Mouse (Mus musculus) midbrain, embryonic 12.5 days (tissue): Measurements from ENCODE around the gene Dnajc30. TPM values are rescaled to one million over a fixed set of nuclear protein-coding genes. Genes with fewer than 3 reads are reported as not detected.
A peak's percentile ranks its signal among the peaks of the same experiment; 100 is the strongest.

Source experiments
- ATAC-seq: fragments of 200-750 bp; cut with Nextera tagmentation; 2 replicates; pipeline ENCODE4 v1.8.0; 2017; ENCODE audit warnings: low read depth, moderate TSS enrichment, moderate library complexity; ENCODE audit not compliant: low FRiP score
- H3K27ac ChIP-seq: fragments of 300-500 bp; sonication (generic); replicated peaks from 2 replicates; pipeline ENCODE4 v1.5.1; 2016; ENCODE audit warnings: mild to moderate bottlenecking
- H3K27me3 ChIP-seq: fragments of 300-500 bp; sonication (generic); 2 replicates; pipeline ENCODE4 v1.6.1; 2016; ENCODE audit warnings: mild to moderate bottlenecking
- H3K36me3 ChIP-seq: fragments of 300-500 bp; sonication (generic); 2 replicates; pipeline ENCODE4 v1.6.1; 2016
- H3K4me1 ChIP-seq: fragments of 300-500 bp; sonication (generic); 2 replicates; pipeline ENCODE4 v1.6.1; 2016
- H3K4me2 ChIP-seq: fragments of 300-500 bp; sonication (generic); replicated peaks from 2 replicates; pipeline ENCODE4 v1.6.1; 2016; ENCODE audit warnings: mild to moderate bottlenecking, moderate library complexity
- H3K4me3 ChIP-seq: fragments of 300-500 bp; sonication (generic); 2 replicates; pipeline ENCODE4 v1.5.1; 2016; ENCODE audit warnings: mild to moderate bottlenecking
- H3K9ac ChIP-seq: fragments of 300-500 bp; sonication (generic); replicated peaks from 2 replicates; pipeline ENCODE4 v1.6.1; 2016; ENCODE audit warnings: mild to moderate bottlenecking, moderate library complexity
- H3K9me3 ChIP-seq: fragments of 300-500 bp; sonication (generic); 2 replicates; pipeline ENCODE4 v1.6.1; 2016; ENCODE audit warnings: mild to moderate bottlenecking
- WGBS: fragments of 180-500 bp; shearing (Covaris S2); methylation state at CpG from one replicate; pipeline ENCODE4 v1.1.7; 2016; 5-methylcytosine and 5-hydroxymethylcytosine counted together
- polyA plus RNA-seq: library from polyadenylated mRNA; unstranded; fragments of >200 nt; fragmentation: Nextera tagmentation; extraction: Ambion mirVana; gene quantifications from 2 replicates; pipeline ENCODE4 v1.2.1, GENCODE M21; 2016

Gene Dnajc30
- polyA plus RNA-seq, 1 experiment from 2014 or later: 27.6 TPM

DNA sequence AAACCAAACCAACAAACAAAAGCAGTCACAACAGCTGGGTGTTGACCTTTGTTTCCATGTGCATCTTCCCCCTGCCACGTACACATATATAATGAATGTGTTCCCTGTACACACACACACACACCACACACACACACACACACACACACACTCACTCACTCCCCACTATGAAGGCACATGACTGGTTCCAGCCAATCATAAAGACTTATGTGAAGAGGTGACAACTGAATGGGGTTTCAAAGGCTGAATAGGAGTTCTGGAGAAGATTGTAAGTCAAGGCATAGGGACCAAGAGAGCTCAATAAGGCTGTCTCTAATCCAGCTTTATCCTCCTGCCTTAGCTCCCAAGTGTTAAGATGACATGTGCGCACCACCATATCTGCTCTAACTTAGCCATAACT is 15.6 kb downstream of the Dnajc30 start:
- Histone ChIP-seq H3K9ac (no peak overlapping the region), H3K9me3 (no peaks in the 10 kb centered on the region), H3K4me1 (peaks cover 13% of the 10 kb centered on the region), H3K36me3 (0 out of 2 replicates have a peak, but pooled peaks cover 6% of the 10 kb centered on the region), H3K4me2 (no peak overlapping the region), H3K4me3 (no peak overlapping the region), H3K27ac (no peak overlapping the region), H3K27me3 (peaks cover 16% of the 10 kb centered on the region; the same call in 1 of the 2 replicates)
- WGBS: 91% methylated on average over 2 of the region's 2 CpGs
- no peak for ATAC-seq

DNA sequence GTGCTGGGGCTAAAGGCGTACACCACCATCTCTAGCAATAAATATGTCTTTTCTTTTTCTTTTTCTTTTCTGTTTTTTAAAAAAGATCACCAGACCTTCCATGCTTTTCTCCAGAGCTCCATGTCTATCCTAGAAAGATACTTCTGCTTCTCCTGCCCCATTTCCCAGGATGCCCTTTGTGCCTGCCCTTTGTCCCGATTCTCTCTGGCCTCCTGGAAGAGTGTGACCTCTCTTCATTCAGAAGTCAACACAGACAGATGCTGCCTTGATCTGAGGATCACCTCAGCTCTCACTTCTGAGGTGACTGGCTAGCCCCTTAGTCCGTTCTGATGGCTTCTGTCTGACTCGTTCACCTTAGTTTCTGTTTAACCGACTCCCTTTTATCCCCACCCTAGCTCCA is 16.5 kb downstream of the Dnajc30 start:
- Histone ChIP-seq H3K9me3 (no peaks in the 10 kb centered on the region), H3K4me3 (no peak overlapping the region), H3K9ac (no peak overlapping the region), H3K36me3 (0 out of 2 replicates have a peak, but pooled peaks cover 6% of the 10 kb centered on the region), H3K4me1 (peaks cover 13% of the 10 kb centered on the region), H3K27me3 (peaks cover 20% of the 10 kb centered on the region; the same call in 1 of the 2 replicates), H3K4me2 (no peak overlapping the region), H3K27ac (no peak overlapping the region)
- WGBS: 89% methylated on average over 5 of the region's 5 CpGs
- ATAC-seq: no peak

DNA sequence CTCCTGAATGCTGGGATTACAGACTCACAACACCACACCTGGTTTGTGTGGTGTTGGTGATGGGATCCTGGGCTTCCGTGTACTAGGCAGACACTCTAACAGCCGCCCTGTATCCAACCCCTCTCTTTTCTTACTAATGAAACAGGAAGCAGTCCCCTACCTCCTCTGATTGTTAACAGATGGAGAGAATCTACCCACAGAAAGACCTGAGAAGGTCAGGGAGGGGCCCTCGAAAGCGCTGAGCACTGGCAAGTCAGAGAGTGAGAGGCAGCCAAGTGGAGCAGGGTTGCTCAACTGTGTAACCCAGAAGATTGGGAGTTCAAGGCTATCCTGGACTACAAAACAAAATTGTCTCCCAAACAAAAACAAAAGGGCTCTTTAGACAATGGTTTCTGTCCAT is 22.9 kb downstream of the Dnajc30 start:
- H3K36me3 ChIP-seq: no peaks in the 10 kb centered on the region
- peaks cover 51% of the 10 kb centered on the region for H3K27me3 ChIP-seq
- no peak overlapping the region for H3K4me3 ChIP-seq
- no peak for ATAC-seq
- 77% methylated on average over 4 of the region's 4 CpGs for WGBS
- H3K4me1 ChIP-seq: 0 out of 2 replicates have a peak, but pooled peaks cover 6% of the 10 kb centered on the region
- H3K4me2 ChIP-seq: no peak overlapping the region
- H3K9ac ChIP-seq: no peak overlapping the region
- H3K27ac ChIP-seq: no peak overlapping the region
- H3K9me3 ChIP-seq: no peaks in the 10 kb centered on the region

DNA sequence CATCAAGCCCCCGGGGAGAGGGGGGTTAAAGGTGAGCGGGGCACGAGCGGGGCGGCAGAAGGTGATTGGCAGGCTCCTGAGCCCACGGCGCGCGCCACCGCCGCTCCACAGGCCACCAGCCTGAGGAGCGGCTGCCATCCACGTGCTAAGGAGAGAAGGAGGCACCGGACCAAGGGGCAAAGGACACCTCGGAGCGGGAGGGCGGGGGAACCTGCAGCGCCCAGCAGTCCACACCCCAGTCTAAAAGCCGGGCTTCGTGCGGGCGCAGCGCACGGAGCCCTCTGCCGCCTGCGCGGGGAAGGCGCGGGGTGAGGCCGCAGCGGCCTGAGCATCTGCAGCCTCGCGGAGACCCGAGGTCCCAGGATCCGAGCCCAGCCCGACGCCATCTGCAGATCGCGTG is 25.7 kb downstream of the Dnajc30 start, which contains the start of gene Mlxipl:
Gene Mlxipl, plus strand, starts transcription at position 238 of the 400 bp plus-strand sequence.
- no peaks in the 10 kb centered on the region for H3K9me3 ChIP-seq
- no peak within 1 kb of the TSS for H3K27ac ChIP-seq
- H3K27me3 ChIP-seq: peaks cover 61% of the 10 kb centered on the region
- no peak for ATAC-seq
- H3K4me1 ChIP-seq: 0 out of 2 replicates have a peak, but pooled peaks cover 6% of the 10 kb centered on the region
- H3K9ac ChIP-seq: no peak within 1 kb of the TSS
- peak within 1 kb of the TSS; percentile 28 for H3K4me2 ChIP-seq
- WGBS: 3% methylated on average over 36 of the region's 39 CpGs
- H3K36me3 ChIP-seq: no peaks in the 10 kb centered on the region
- peak within 1 kb of the TSS; percentile 23 for H3K4me3 ChIP-seq

DNA sequence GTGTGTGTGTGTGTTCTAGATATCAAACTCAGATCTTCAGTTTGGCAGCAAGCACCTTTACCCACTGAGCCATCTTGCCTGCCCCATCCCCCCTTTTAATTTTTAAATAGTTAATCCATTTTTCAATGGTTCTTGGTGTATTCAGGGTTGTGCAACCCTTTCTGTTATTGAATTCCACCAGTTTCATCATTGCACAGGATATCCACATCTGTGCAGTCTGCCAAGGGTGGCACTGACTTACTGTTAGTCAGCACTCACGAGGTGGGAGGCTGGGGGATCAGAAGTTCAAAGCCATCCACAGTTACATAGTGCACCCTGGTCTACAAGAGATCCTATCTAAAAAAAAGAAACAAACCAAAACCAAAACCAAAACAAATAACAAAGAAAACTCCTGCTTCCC is 37.0 kb downstream of the Dnajc30 start:
- no peaks in the 10 kb centered on the region for H3K4me1 ChIP-seq
- no peak overlapping the region for H3K4me2 ChIP-seq
- H3K4me3 ChIP-seq: no peak overlapping the region
- H3K27ac ChIP-seq: no peak overlapping the region
- H3K36me3 ChIP-seq: no peaks in the 10 kb centered on the region
- 63% methylated on average over 1 of the region's 1 CpGs for WGBS
- no peaks in the 10 kb centered on the region for H3K9me3 ChIP-seq
- peaks cover 17% of the 10 kb centered on the region for H3K27me3 ChIP-seq
- no peak overlapping the region for H3K9ac ChIP-seq
- ATAC-seq: no peak

DNA sequence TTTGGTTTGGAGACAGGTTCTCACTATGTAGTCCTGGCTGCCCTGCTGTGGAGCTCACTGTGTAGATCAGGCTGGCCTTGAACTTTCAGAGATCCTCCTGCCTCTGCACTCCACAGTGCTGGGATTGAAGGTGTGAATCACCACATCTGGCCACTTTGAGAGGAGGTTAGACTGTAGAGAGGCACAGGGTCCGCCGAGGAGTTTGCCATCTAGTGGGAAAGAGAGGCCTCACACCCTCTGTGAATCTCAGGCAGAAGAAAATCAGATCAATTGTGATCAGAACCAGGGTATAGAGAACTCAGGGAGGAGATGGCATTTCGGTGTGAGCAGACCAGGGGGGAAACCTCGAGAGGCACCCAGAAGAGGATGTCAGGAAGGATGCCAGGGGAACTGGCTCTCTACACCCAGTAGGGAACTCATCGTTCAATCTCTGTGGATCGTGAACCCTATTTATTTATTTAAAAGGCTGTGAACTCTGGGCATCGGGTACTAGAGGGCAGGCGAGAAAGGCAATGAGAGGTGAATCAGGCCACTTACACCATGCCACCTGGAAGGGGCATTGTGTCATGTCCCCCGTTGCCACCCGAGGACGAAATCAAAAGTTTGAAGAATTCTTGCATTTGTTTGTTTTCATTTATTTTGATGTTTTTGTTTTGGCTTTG is 40.1 kb downstream of the Dnajc30 start:
- peaks cover 16% of the 10 kb centered on the region for H3K4me1 ChIP-seq
- H3K27ac ChIP-seq: no peak overlapping the region
- H3K4me2 ChIP-seq: no peak overlapping the region
- H3K9ac ChIP-seq: no peak overlapping the region
- H3K9me3 ChIP-seq: no peaks in the 10 kb centered on the region
- ATAC-seq: no peak
- H3K27me3 ChIP-seq: peaks cover 45% of the 10 kb centered on the region
- H3K4me3 ChIP-seq: no peak overlapping the region
- WGBS: 62% methylated on average over 11 of the region's 11 CpGs
- H3K36me3 ChIP-seq: no peaks in the 10 kb centered on the region

DNA sequence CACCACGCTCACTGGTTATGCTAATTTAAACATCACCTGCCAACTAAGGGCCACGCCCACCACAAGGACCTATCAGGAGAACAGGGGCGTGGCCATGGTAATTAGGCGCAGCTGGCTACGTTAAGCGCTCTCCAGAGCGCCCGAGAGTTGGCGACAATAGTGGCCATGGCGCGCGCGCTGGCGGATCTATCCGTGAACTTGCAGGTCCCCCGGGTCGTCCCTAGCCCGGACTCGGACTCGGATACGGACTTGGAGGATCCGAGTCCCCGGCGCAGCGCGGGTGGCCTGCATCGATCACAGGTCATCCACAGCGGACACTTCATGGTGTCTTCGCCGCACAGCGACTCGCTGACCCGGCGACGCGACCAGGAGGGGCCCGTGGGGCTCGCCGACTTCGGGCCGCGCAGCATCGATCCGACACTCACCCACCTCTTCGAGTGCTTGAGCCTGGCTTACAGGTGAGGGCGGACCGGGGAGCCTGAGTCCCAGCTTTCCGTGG is 42.8 kb downstream of the Dnajc30 start:
- H3K4me1 ChIP-seq: peaks cover 16% of the 10 kb centered on the region
- H3K27me3 ChIP-seq: peaks cover 63% of the 10 kb centered on the region
- H3K4me2 ChIP-seq: peak overlapping the region; percentile 92
- peak overlapping the region; percentile 34; the same call in 1 of the 2 replicates for H3K9ac ChIP-seq
- peak overlapping the region; percentile 55 for H3K4me3 ChIP-seq
- no peak overlapping the region for H3K27ac ChIP-seq
- H3K36me3 ChIP-seq: no peaks in the 10 kb centered on the region
- peak; percentile 88 for ATAC-seq
- WGBS: under 1% methylated on average over 48 of the region's 48 CpGs
- 0 out of 2 replicates have a peak, but pooled peaks cover 5% of the 10 kb centered on the region for H3K9me3 ChIP-seq

DNA sequence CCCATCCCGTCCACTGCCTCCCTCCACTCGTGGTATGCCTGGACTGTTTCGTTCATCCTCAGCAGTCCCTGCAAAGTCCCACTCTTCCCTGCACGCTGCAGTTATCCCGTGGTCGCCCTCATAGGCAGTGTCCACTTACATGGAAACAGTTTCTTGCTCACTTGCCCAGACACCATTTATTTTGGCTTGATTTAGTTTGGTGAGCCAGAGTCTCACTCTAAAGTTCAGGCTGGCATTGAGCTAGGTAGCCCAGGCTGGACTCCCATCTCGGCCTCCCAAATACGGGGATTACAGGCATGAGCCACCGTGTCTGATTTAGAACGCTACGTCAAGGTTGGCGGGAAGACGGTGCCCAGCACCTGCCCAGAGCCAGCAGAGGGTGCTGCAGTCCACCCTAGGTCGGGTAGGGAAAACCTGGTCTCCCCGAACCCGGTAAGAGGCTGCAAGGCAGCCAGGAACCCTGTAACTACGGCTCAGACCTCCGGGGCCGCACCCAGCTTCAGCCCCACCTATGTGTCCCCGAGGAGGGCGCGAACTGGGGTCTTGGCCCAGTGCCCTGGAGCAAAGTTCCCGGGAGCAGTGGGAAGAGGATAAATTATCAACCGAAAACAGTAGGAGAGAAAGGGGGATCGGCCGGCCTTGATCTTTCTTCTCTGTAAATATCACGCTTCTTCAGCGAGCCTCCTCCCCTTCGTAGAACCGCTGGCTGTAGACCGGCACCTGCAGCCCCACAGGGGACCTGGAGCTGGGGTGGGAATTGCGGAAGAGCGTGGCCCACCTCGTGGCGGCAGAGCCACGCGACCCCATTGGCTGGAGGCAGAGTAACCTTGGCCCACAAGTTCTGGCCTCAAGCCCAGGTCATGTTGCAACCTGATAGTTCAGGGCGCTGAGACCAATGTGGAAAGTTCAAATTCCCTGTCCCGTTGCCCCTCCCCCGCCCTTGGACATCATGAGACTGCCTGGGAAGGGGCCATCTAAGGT is 43.8 kb downstream of the Dnajc30 start:
- 12% methylated on average over 40 of the region's 40 CpGs for WGBS

DNA sequence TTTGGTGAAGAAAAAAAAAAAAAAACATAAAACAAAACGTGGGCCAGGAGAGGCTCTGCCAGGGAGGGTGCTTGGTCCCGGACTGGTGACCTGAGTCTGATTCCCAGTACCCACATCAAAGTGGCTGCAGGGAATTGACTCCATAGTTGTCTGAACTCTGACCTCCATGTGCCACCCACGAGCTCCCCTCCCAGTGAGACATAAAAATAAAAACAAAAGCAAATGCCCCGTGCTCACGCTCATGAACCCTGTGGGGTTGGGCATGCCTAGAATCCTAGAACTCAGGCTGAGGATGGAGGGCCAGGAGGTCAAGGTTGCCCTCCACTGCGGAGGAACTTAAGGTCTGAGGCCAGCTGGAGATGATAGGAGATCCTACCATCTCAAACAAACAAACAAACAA is 45.0 kb downstream of the Dnajc30 start:
- H3K4me3 ChIP-seq: no peak overlapping the region
- H3K27me3 ChIP-seq: peaks cover 63% of the 10 kb centered on the region
- H3K4me2 ChIP-seq: no peak overlapping the region
- H3K9me3 ChIP-seq: 0 out of 2 replicates have a peak, but pooled peaks cover 6% of the 10 kb centered on the region
- peaks cover 16% of the 10 kb centered on the region for H3K4me1 ChIP-seq
- H3K9ac ChIP-seq: no peak overlapping the region
- no peak overlapping the region for H3K27ac ChIP-seq
- no peak for ATAC-seq
- 54% methylated on average over 6 of the region's 6 CpGs for WGBS
- no peaks in the 10 kb centered on the region for H3K36me3 ChIP-seq

More for the DNA sequence above, 43.8 kb downstream of the Dnajc30 start:
- peak; percentile 32; the same call in 1 of the 2 replicates for ATAC-seq
- Histone ChIP-seq H3K36me3 (no peaks in the 10 kb centered on the region), H3K9ac (no peak overlapping the region), H3K27me3 (peaks cover 63% of the 10 kb centered on the region), H3K4me3 (peak overlapping the region; percentile 55), H3K4me1 (peaks cover 16% of the 10 kb centered on the region), H3K4me2 (peak overlapping the region; percentile 92), H3K27ac (no peak overlapping the region), H3K9me3 (0 out of 2 replicates have a peak, but pooled peaks cover 6% of the 10 kb centered on the region)

DNA sequence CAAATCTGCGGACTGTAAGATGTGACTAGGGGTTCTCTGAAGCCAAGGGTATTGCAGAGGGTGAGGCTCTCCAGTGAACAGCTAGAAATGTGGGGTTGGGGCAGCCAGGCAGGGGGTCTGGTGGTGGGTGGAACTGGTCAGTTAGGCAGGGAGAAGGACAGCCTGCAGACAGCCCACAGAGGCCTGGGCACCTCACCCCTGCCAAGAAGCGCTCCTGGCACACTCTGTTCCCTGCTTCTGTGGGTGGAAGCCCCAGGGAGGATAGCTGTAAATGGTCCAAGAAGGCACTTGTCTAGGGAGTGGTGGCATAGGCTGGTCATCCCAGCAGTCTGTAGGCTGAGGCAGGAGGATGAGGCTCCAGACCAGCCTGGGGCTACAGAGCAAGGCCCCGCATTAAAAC is 45.4 kb downstream of the Dnajc30 start:
- Histone ChIP-seq H3K9me3 (0 out of 2 replicates have a peak, but pooled peaks cover 6% of the 10 kb centered on the region), H3K9ac (no peak overlapping the region), H3K27me3 (peaks cover 61% of the 10 kb centered on the region), H3K27ac (no peak overlapping the region), H3K4me2 (no peak overlapping the region), H3K4me1 (peaks cover 16% of the 10 kb centered on the region), H3K4me3 (no peak overlapping the region), H3K36me3 (no peaks in the 10 kb centered on the region)
- 86% methylated on average over 3 of the region's 3 CpGs for WGBS
- no peak for ATAC-seq

DNA sequence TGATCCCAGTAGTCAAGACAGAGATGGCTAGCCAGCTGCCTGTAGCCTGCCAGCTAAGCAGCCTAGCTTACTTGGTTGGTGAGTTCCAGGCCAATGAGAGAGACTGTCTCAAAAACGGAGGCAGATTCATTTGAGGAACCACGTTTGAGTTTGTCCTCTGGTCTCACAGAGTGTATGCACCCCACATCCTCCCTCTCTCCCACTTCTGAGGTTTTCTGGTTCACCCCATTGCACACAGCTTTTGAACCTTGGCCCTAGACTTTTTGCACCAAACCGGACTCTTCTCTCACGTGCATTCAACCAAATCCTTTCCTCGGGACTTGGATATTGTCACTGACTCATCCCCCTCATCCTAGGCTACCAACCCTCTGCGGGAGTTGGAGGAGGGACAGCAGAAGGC is 46.0 kb downstream of the Dnajc30 start:
- Histone ChIP-seq H3K4me2 (no peak overlapping the region), H3K27ac (no peak overlapping the region), H3K9ac (no peak overlapping the region), H3K4me3 (no peak overlapping the region), H3K4me1 (peaks cover 16% of the 10 kb centered on the region), H3K36me3 (no peaks in the 10 kb centered on the region), H3K9me3 (0 out of 2 replicates have a peak, but pooled peaks cover 6% of the 10 kb centered on the region), H3K27me3 (peaks cover 56% of the 10 kb centered on the region)
- no peak for ATAC-seq
- 65% methylated on average over 6 of the region's 6 CpGs for WGBS
